Mouse (Mus musculus) lung, adult 10 weeks (tissue): ENCODE results near the gene Ppil6. TPM values are rescaled to one million over a fixed set of nuclear protein-coding genes. Genes with fewer than 3 reads are reported as not detected.

Source experiments
- polyA plus RNA-seq: library from polyadenylated mRNA; stranded (reverse); fragments of 350-450 nt; fragmentation: Illumina TruSeq; extraction: RNeasy Lipid Tissue Mini Kit (QIAGEN cat#74804); gene quantifications from one replicate; pipeline ENCODE4 v1.2.3, GENCODE M21; 2014; ENCODE audit warnings: low read depth, low replicate concordance; ENCODE audit not compliant: insufficient read depth

The Ppil6 gene
- 8.8 TPM for polyA plus RNA-seq

GRCm38 (mm10) chr10:41489708-41490517 lies at the start of gene Ppil6, which contains the start of gene Smpd2:
Gene Ppil6 (plus strand): TSS chr10:41490439.
Gene Smpd2 (minus strand): TSS chr10:41490369.

GRCm38 (mm10) chr10:41450137-41450670 lies 40.0 kb upstream of the Ppil6 start, which contains the start of gene Zbtb24:
Gene Zbtb24 (plus strand): TSS chr10:41450383.

GRCm38 (mm10) chr10:41476171-41477017 lies 13.8 kb upstream of the Ppil6 start, which contains the start of gene Mical1:
Gene Mical1 (plus strand): TSS chr10:41476314.

GRCm38 (mm10) chr10:41518981-41519618 lies 28.9 kb downstream of the Ppil6 start, which contains the start of gene Cd164:
Gene Cd164 (plus strand): TSS chr10:41519414.

Other genes starting within 250 kb of the Ppil6 start
- 9.2 TPM for gene Fig4, start 187.2 kb upstream of the Ppil6 start, polyA plus RNA-seq
- gene Ak9, start 186.5 kb upstream of the Ppil6 start, polyA plus RNA-seq = 0.61 TPM
- gene Zbtb24, start 40.1 kb upstream of the Ppil6 start, polyA plus RNA-seq = 7.7 TPM
- gene Mical1, start 14.1 kb upstream of the Ppil6 start, polyA plus RNA-seq = 25.0 TPM
- 28.0 TPM for gene Smpd2, start 70 bp upstream of the Ppil6 start, polyA plus RNA-seq
- gene Cd164, start 29.0 kb downstream of the Ppil6 start, polyA plus RNA-seq = 136 TPM
- gene Ccdc162, start 226.2 kb downstream of the Ppil6 start, polyA plus RNA-seq = 6.7 TPM